9 mouse cellular contexts compared by ENCODE assay signal in genomic region chr12:35331303-35331702, GRCm38 (mm10).
DNase-seq lines count a peak whose midpoint lies in the region; TF ChIP-seq lines count a peak whose summit lies in the region.
"Had no signal": no experiment of that assay in that cellular context is flagged by ENCODE, and none has a peak within 500 bp of the region (broad histone marks: within the 10 kb centered on the region; RNA-seq: fewer than 3 reads in every experiment).

No protein-coding gene starts in this region.

- no peaks in the 10 kb centered on the region for H3K4me1 ChIP-seq in lung, adult 2 months (ENCODE audit: control insufficient read depth, insufficient read depth, low read length)
- H3K4me1 ChIP-seq in MEL (ENCODE audit: control insufficient read depth in 1 of 2, insufficient read depth in 2 of 2, low read length in 2 of 2) = no peaks in the 10 kb centered on the region
- no peaks in the 10 kb centered on the region for H3K4me1 ChIP-seq in embryonic facial prominence, embryonic 10.5 days
- no peaks in the 10 kb centered on the region for H3K4me1 ChIP-seq in thymus, adult 2 months (replicated peaks; ENCODE audit: control insufficient read depth, insufficient read depth, low read length)

- TF ChIP-seq EP300 in MEL (IDR thresholded peaks at IDR 0.05; ENCODE audit: low read depth in 1 of 2, low read length in 2 of 2) = no peak

- no peaks in the 10 kb centered on the region for H3K36me3 ChIP-seq in MEL (ENCODE audit: control insufficient read depth in 1 of 2, insufficient read depth in 2 of 2, low read length in 2 of 2)
- H3K36me3 ChIP-seq in embryonic facial prominence, embryonic 10.5 days (replicated peaks) = no peaks in the 10 kb centered on the region
- no peaks in the 10 kb centered on the region for H3K36me3 ChIP-seq in thymus, adult 2 months (ENCODE audit: control insufficient read depth, insufficient read depth, low read length)

- peak; percentile 39; the same call in 1 of the 2 replicates for TF ChIP-seq CTCF in lung, adult 2 months (IDR thresholded peaks at IDR 0.05; ENCODE audit: insufficient read depth, low read length)
- peak; percentile 34 to 51 (median 50) for TF ChIP-seq CTCF in MEL (IDR thresholded peaks at IDR 0.05 in 2 of 3, conservative IDR thresholded peaks at IDR 0.05 in 1 of 3; ENCODE audit: control insufficient read depth in 1 of 3, insufficient read depth in 1 of 3, low read depth in 2 of 3, low read length in 3 of 3, poor library complexity in 1 of 3, severe bottlenecking in 1 of 3)
- no peak for TF ChIP-seq CTCF in thymus, adult 2 months (IDR thresholded peaks at IDR 0.05; ENCODE audit: borderline replicate concordance, control insufficient read depth, extremely low read depth, insufficient read depth, low read length, poor library complexity)

- no peak for TF ChIP-seq RAD21 in MEL (IDR thresholded peaks at IDR 0.05; ENCODE audit: low read depth, low read length)

- H3K9me3 ChIP-seq in MEL (replicated peaks; ENCODE audit: insufficient read depth, low read length) = no peaks in the 10 kb centered on the region
- H3K9me3 ChIP-seq in embryonic facial prominence, embryonic 10.5 days = no peaks in the 10 kb centered on the region

- no peak overlapping the region for H3K4me3 ChIP-seq in lung, adult 2 months (replicated peaks; ENCODE audit: extremely low read depth, low read depth, low read length)
- H3K4me3 ChIP-seq in MEL (ENCODE audit: control insufficient read depth in 1 of 2, insufficient read depth in 1 of 2, low read depth in 2 of 2, low read length in 2 of 2) = no peak overlapping the region
- H3K4me3 ChIP-seq in embryonic facial prominence, embryonic 10.5 days = no peak overlapping the region
- no peak overlapping the region for H3K4me3 ChIP-seq in thymus, adult 2 months (ENCODE audit: control insufficient read depth, insufficient read depth, low read length)
- H3K4me3 ChIP-seq: erythroblast, embryonic 14.5 days had no signal

- no peak for TF ChIP-seq POLR2A in lung, adult 2 months (IDR thresholded peaks at IDR 0.05; ENCODE audit: borderline replicate concordance, extremely low read depth, low read depth, low read length)
- no peak for TF ChIP-seq POLR2A in MEL (IDR thresholded peaks at IDR 0.05; ENCODE audit: control insufficient read depth in 1 of 2, insufficient read depth in 1 of 2, low read depth in 1 of 2, low read length in 2 of 2, poor library complexity in 1 of 2)
- no peak for TF ChIP-seq POLR2A in thymus, adult 2 months (IDR thresholded peaks at IDR 0.05; ENCODE audit: control insufficient read depth, extremely low read depth, insufficient read depth, low read length, poor library complexity)

- DNase-seq in lung, adult 2 months = no peak
- no peak for DNase-seq in lung, adult 18-20 months
- peak; percentile 42 for DNase-seq in MEL (ENCODE audit: low read depth, low spot score)
- peak; percentile 12 for DNase-seq in embryonic facial prominence, embryonic 10.5 days (ENCODE audit: low spot score)
- DNase-seq in thymus, adult 2 months = peak; percentile 54
- no peak for DNase-seq in heart, postnatal 25 days (ENCODE audit: low spot score)
- no peak for DNase-seq in cerebellum, postnatal 25 days
- DNase-seq: layer of hippocampus, adult 9-11 months had no signal

- H3K9ac ChIP-seq in MEL (ENCODE audit: control insufficient read depth, low read depth, low read length, poor library complexity, severe bottlenecking) = no peak overlapping the region

- H3K27me3 ChIP-seq in MEL (ENCODE audit: control insufficient read depth in 1 of 2, insufficient read depth in 2 of 2, low read length in 2 of 2) = no peaks in the 10 kb centered on the region
- no peaks in the 10 kb centered on the region for H3K27me3 ChIP-seq in embryonic facial prominence, embryonic 10.5 days (replicated peaks; ENCODE audit: low read depth, poor library complexity, severe bottlenecking)
- no peaks in the 10 kb centered on the region for H3K27me3 ChIP-seq in thymus, adult 2 months (ENCODE audit: control insufficient read depth, insufficient read depth, low read length)

- intact Hi-C loops in heart, postnatal 25 days (cut with DNase I) = no loop called here

- no peak overlapping the region for H3K27ac ChIP-seq in MEL (ENCODE audit: control insufficient read depth, low read depth, low read length)
- H3K27ac ChIP-seq in embryonic facial prominence, embryonic 10.5 days (replicated peaks) = no peak overlapping the region
- no peak overlapping the region for H3K27ac ChIP-seq in thymus, adult 2 months (ENCODE audit: control insufficient read depth, insufficient read depth, low read length)

- H3K79me2 ChIP-seq in MEL (ENCODE audit: control insufficient read depth, insufficient read depth, low read length, poor library complexity) = no peaks in the 10 kb centered on the region

- WGBS in lung, adult 2 months = 98% methylated on average over 3 of the region's 3 CpGs
- 93% methylated on average over 3 of the region's 3 CpGs for WGBS in embryonic facial prominence, embryonic 10.5 days
- WGBS in thymus, adult 2 months = 96% methylated on average over 3 of the region's 3 CpGs

TF ChIP-seq in MEL, 35 proteins besides CTCF, POLR2A, EP300 and RAD21:
- TF ChIP-seq SIN3A (IDR thresholded peaks at IDR 0.05; ENCODE audit: low read length) (no peak), GATA1 (IDR thresholded peaks at IDR 0.05; ENCODE audit: low read depth, low read length) (no peak), CHD2 (IDR thresholded peaks at IDR 0.05; ENCODE audit: low read length) (no peak), MAZ (IDR thresholded peaks at IDR 0.05; ENCODE audit: low read depth, low read length) (no peak), MYB (IDR thresholded peaks at IDR 0.05; ENCODE audit: low read depth, low read length) (no peak), JUND (IDR thresholded peaks at IDR 0.05; ENCODE audit: low read depth, low read length) (no peak), USF2 (IDR thresholded peaks at IDR 0.05; ENCODE audit: borderline replicate concordance in 1 of 2, insufficient read depth in 1 of 2, low read depth in 1 of 2, low read length in 2 of 2) (no peak), ELF1 (IDR thresholded peaks at IDR 0.05; ENCODE audit: low read depth, low read length) (no peak), MAFK (IDR thresholded peaks at IDR 0.05; ENCODE audit: borderline replicate concordance, low read depth, low read length) (no peak), CHD1 (IDR thresholded peaks at IDR 0.05; ENCODE audit: low read depth, low read length) (no peak), MAX (IDR thresholded peaks at IDR 0.05; ENCODE audit: low read length) (no peak), NRF1 (IDR thresholded peaks at IDR 0.05; ENCODE audit: insufficient read depth, low read depth, low read length, poor library complexity, severe bottlenecking) (no peak), ZMIZ1 (IDR thresholded peaks at IDR 0.05; ENCODE audit: low read depth, low read length) (no peak), KAT2A (conservative IDR thresholded peaks at IDR 0.05; ENCODE audit: low read depth, low read length) (no peak), TCF12 (IDR thresholded peaks at IDR 0.05; ENCODE audit: low read depth, low read length) (no peak), UBTF (IDR thresholded peaks at IDR 0.05; ENCODE audit: borderline replicate concordance, insufficient read depth, low read depth, low read length) (no peak), MXI1 (IDR thresholded peaks at IDR 0.05; ENCODE audit: low read depth, low read length) (no peak)

Comparison
In these comparisons a context has a peak if more than half of its experiments do, and no peak if none do; other contexts are left out.
1. DNase-seq: peak in MEL (single experiment), embryonic facial prominence, embryonic 10.5 days (single experiment) and thymus, adult 2 months (single experiment); none in lung, adult 2 months (single experiment), lung, adult 18-20 months (0 of 2), heart, postnatal 25 days (single experiment) and cerebellum, postnatal 25 days (0 of 2).